Mouse (Mus musculus) intestine, embryonic 16.5 days (tissue): ENCODE data around the gene Cmip. TPM values are rescaled to one million over a fixed set of nuclear protein-coding genes. Genes with fewer than 3 reads are reported as not detected.
A peak's percentile ranks its signal among the peaks of the same experiment; 100 is the strongest.

Source experiments
- ATAC-seq: fragments of 200-750 bp; cut with Nextera tagmentation; 2 replicates; pipeline ENCODE4 v1.8.0; 2017; ENCODE audit warnings: moderate TSS enrichment, moderate library complexity
- H3K27ac ChIP-seq: fragments of 300-500 bp; sonication (generic); 2 replicates; pipeline ENCODE4 v1.5.1; 2014; ENCODE audit warnings: mild to moderate bottlenecking, low read length
- H3K27me3 ChIP-seq: fragments of 300-500 bp; sonication (generic); replicated peaks from 2 replicates; pipeline ENCODE4 v1.6.1; 2014; ENCODE audit warnings: low read length, control low read depth, mixed read lengths; ENCODE audit not compliant: control insufficient read depth, insufficient read depth
- H3K36me3 ChIP-seq: fragments of 300-500 bp; sonication (generic); 2 replicates; pipeline ENCODE4 v1.6.1; 2014; ENCODE audit warnings: low read length, control low read depth; ENCODE audit not compliant: control insufficient read depth, insufficient read depth
- H3K4me1 ChIP-seq: fragments of 300-500 bp; sonication (generic); 2 replicates; pipeline ENCODE4 v1.6.1; 2014; ENCODE audit warnings: low read length, control low read depth, mixed read lengths; ENCODE audit not compliant: control insufficient read depth, insufficient read depth
- H3K4me2 ChIP-seq: fragments of 300-500 bp; sonication (generic); 2 replicates; pipeline ENCODE4 v1.6.1; 2014; ENCODE audit warnings: low read depth, low read length, control low read depth
- H3K4me3 ChIP-seq: fragments of 300-500 bp; sonication (generic); 2 replicates; pipeline ENCODE4 v1.5.1; 2014; ENCODE audit warnings: mild to moderate bottlenecking, low read length
- H3K9ac ChIP-seq: fragments of 300-500 bp; sonication (generic); 2 replicates; pipeline ENCODE4 v1.6.1; 2014; ENCODE audit warnings: low read depth, low read length
- H3K9me3 ChIP-seq: fragments of 300-500 bp; sonication (generic); 2 replicates; pipeline ENCODE4 v1.6.1; 2016; ENCODE audit warnings: low read length, control low read depth; ENCODE audit not compliant: control insufficient read depth
- WGBS: fragments of 180-500 bp; shearing (Covaris S2); extraction: QIAGEN DNeasy Blood & Tissue Kit; methylation state at CpG from one replicate; pipeline ENCODE4 v1.1.7; 2014; 5-methylcytosine and 5-hydroxymethylcytosine counted together
- polyA plus RNA-seq: library from polyadenylated mRNA; unstranded; fragments of >200 nt; fragmentation: Nextera tagmentation; extraction: Ambion mirVana; gene quantifications from 2 replicates; pipeline ENCODE4 v1.2.1, GENCODE M21; 2015

The Cmip gene
- polyA plus RNA-seq = 16.7 and 16.8 TPM in 2 replicates

DNA sequence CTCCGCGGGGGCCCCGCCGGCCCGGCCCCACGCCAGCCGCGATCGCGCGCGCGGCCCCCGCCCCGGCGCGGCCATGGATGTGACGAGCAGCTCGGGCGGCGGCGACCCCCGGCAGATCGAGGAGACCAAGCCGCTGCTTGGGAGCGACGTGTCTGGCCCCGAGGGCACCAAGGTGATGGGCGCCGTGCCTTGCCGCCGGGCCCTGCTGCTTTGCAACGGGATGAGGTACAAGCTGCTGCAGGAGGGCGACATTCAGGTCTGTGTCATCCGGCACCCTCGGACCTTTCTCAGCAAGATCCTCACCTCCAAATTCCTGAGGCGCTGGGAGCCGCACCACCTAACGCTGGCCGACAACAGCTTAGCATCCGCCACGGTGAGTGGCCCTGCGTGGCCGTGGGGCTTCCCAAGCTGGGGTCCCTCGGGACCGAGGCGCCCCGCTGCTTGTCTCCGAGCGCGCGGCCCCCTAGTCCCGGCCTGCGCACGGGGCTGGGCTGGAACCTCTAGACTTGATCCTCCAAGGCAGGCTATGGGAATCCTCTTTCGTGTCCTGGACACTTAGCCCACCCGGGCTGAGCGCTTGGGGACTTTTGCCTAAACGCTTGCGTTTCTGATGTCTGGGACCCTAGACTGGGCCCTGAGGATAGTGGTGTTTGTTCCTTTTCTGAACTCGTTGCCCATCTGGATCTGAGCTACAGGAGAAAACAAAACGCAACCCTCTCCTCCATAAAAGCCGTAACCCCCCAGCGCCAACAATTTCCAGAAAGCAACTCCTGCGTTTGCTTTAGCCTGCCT is at the start of gene Cmip:
Gene Cmip (plus strand): TSS at position 36 of the 792 bp plus-strand sequence.
- no peaks in the 10 kb centered on the region for H3K27me3 ChIP-seq
- peak; percentile 8; the same call in 1 of the 2 replicates for ATAC-seq
- H3K4me2 ChIP-seq = peak within 1 kb of the TSS; percentile 83
- peaks cover 39% of the 10 kb centered on the region for H3K4me1 ChIP-seq
- peak within 1 kb of the TSS; percentile 99 for H3K9ac ChIP-seq
- peak within 1 kb of the TSS; percentile 99 for H3K4me3 ChIP-seq
- peak within 1 kb of the TSS; percentile 93 for H3K27ac ChIP-seq
- no peaks in the 10 kb centered on the region; the same call in none of the 2 replicates for H3K9me3 ChIP-seq
- H3K36me3 ChIP-seq = no peaks in the 10 kb centered on the region
- under 1% methylated on average over 58 of the region's 65 CpGs for WGBS

DNA sequence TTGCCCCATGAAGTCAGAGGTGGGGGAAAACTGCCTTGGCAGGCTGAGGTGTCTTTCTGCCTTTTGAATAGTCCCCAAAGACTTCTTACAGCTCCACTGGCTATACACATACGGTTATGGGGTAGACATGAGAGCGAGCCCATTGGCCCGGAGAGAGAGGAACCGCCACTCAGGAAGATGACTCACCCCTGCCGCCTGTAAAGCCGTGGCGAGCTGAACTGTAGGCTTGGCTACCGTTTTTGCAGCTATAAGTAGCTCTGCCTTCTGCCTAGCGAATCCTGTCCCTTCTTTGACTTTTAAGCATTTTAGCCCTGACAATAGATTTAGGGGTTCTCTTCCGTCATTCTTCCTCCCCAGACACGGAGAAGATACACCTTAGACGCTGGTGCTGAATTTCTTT is 47.7 kb upstream of the Cmip start:
- Histone ChIP-seq H3K4me1 (no peaks in the 10 kb centered on the region), H3K36me3 (0 out of 2 replicates have a peak, but pooled peaks cover 2% of the 10 kb centered on the region), H3K4me2 (no peak overlapping the region), H3K27ac (no peak overlapping the region), H3K9ac (no peak overlapping the region), H3K4me3 (no peak overlapping the region), H3K27me3 (no peaks in the 10 kb centered on the region), H3K9me3 (no peaks in the 10 kb centered on the region)
- WGBS = 91% methylated on average over 12 of the region's 12 CpGs
- ATAC-seq = no peak

DNA sequence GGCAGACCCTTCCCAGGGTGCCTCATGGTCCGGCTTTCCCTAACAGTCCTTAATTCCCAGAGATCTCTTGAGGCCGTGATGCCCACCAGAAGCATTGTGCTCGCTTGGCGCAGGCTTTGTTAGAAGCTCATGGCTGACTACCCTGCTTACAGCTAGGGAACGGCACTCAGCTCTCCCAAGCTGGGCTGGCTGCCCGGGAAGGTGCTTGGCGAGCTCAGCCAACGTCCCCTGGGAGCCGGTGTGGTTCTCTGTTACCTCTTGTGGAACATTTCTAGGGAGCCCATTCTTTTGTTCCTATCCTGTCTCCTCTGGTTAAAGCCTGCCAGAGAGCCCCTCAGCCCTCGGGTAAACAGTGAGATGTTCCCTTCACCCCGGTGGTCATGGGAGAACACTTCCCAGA is 44.8 kb upstream of the Cmip start:
- Histone ChIP-seq H3K4me1 (no peaks in the 10 kb centered on the region), H3K9ac (no peak overlapping the region), H3K4me3 (no peak overlapping the region), H3K4me2 (no peak overlapping the region), H3K27me3 (no peaks in the 10 kb centered on the region), H3K9me3 (no peaks in the 10 kb centered on the region), H3K36me3 (no peaks in the 10 kb centered on the region; the same call in 1 of the 2 replicates), H3K27ac (no peak overlapping the region)
- 86% methylated on average over 11 of the region's 11 CpGs for WGBS
- no peak for ATAC-seq

DNA sequence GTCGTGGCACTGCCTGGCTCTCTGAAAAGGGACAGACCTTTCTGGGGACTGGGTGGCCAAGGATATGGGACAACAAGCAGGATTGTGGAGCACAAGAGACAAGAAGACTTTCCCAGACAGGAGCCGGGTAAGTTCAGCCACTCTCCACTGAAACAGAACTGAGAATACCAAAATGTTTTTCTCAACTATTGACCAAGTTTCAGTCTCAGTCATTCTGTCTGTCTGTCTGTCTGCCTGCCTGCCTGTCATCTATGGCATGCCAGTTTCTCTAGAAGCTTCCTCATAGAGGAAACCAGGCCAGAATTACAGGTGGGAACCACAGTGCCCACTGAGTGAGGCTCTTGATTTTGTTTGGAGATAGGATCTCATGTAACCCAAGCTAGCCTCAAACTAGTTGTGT is 39.1 kb upstream of the Cmip start:
- Histone ChIP-seq H3K4me1 (no peaks in the 10 kb centered on the region), H3K27ac (no peak overlapping the region), H3K9me3 (no peaks in the 10 kb centered on the region), H3K27me3 (no peaks in the 10 kb centered on the region), H3K36me3 (no peaks in the 10 kb centered on the region; the same call in 1 of the 2 replicates), H3K4me2 (no peak overlapping the region), H3K9ac (no peak overlapping the region), H3K4me3 (no peak overlapping the region)
- ATAC-seq = no peak
- 91% methylated on average over 2 of the region's 2 CpGs for WGBS

DNA sequence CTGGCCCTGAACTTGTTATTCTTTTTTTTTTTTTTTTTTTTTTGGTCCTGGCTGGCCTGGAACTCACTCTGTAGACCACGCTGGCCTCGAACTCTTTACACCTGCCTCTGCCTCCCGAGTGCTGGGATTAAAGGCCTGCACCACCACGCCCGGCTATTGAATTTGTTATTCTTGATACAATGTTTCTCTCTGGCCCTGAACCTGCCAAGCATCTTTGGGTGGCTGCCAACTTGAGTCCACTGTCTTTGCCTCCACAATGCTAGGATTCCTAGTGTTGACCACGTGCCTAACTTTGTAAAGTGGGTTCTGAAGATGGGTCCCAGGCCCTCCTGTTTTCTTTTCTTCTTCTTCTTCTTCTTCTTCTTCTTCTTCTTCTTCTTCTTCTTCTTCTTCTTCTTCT is 34.5 kb upstream of the Cmip start:
- Histone ChIP-seq H3K4me1 (no peaks in the 10 kb centered on the region), H3K27ac (no peak overlapping the region), H3K36me3 (no peaks in the 10 kb centered on the region), H3K27me3 (no peaks in the 10 kb centered on the region), H3K9ac (no peak overlapping the region), H3K4me2 (no peak overlapping the region), H3K4me3 (no peak overlapping the region), H3K9me3 (no peaks in the 10 kb centered on the region)
- ATAC-seq = no peak
- WGBS = 76% methylated on average over 6 of the region's 6 CpGs

DNA sequence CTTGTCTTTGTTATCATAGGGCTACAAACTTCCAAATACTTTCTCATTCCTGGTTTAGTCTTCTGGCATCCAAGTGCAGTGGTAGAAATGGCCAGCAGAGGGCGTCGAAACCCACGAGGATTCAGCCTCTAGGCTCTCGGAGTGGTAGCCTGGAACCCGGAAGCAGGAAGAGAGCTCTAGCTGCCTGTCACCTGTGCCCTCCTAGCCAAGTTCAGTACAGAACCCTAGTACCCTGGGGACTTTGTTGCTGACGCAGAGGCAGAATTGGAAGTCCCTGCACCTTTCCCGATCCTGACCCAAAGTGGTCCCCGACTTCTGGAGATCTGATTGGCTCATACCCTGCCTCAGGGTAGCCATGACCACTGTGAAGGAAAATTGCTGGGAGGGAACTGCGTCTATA is 32.2 kb upstream of the Cmip start:
- Histone ChIP-seq H3K9ac (peak overlapping the region; percentile 66), H3K4me1 (no peaks in the 10 kb centered on the region), H3K4me3 (peak overlapping the region; percentile 38), H3K9me3 (no peaks in the 10 kb centered on the region), H3K27me3 (no peaks in the 10 kb centered on the region), H3K27ac (peak overlapping the region; percentile 51), H3K4me2 (peak overlapping the region; percentile 55), H3K36me3 (no peaks in the 10 kb centered on the region)
- ATAC-seq = peak; percentile 94
- WGBS = 11% methylated on average over 9 of the region's 9 CpGs

DNA sequence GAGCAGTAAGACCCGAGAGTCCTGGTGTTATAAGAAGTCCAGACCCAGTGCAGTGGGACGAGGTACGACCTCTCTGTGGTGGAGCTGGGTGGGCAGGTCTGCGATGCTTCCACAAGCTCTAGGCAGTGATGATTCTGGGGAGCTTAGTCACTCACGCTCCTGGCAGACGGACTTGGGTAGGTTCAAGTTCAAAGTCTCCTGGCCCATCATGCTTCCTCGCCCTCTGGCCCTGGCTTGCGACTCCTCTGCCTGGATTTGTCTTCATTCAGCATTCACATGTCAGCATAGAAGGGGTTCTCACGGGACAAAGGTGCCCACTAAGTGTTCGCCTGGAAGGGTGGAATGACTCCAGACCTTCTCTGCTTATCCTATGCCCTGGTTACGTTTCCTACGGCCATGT is 30.6 kb upstream of the Cmip start:
- H3K27ac ChIP-seq = no peak overlapping the region
- no peaks in the 10 kb centered on the region for H3K27me3 ChIP-seq
- no peaks in the 10 kb centered on the region for H3K9me3 ChIP-seq
- no peak for ATAC-seq
- WGBS = 87% methylated on average over 12 of the region's 12 CpGs
- no peak overlapping the region for H3K4me2 ChIP-seq
- no peaks in the 10 kb centered on the region for H3K4me1 ChIP-seq
- no peak overlapping the region for H3K4me3 ChIP-seq
- no peak overlapping the region for H3K9ac ChIP-seq
- no peaks in the 10 kb centered on the region for H3K36me3 ChIP-seq

DNA sequence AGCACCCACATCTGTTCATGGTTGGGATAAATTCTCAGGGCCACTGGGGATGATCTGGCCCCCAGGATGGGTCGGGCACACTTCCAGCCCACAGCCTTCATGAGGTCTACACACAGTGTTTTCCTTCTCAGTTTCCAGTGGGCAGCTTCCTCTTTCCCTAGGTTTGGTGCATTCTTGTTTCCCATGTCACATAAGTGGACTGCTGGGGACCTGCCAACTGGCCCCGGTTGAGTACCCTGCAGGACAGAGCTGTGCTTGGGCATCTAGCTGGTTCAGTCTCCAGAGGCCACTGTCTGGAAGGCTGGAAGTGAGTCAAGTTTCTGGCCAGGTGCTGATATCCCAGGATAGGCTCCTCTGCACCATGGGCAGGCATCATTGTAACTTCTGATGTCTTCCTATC is 29.5 kb upstream of the Cmip start:
- Histone ChIP-seq H3K9ac (no peak overlapping the region), H3K4me3 (no peak overlapping the region), H3K27me3 (no peaks in the 10 kb centered on the region), H3K4me1 (no peaks in the 10 kb centered on the region), H3K36me3 (no peaks in the 10 kb centered on the region), H3K9me3 (no peaks in the 10 kb centered on the region), H3K27ac (no peak overlapping the region), H3K4me2 (no peak overlapping the region)
- 82% methylated on average over 2 of the region's 2 CpGs for WGBS
- ATAC-seq = no peak

DNA sequence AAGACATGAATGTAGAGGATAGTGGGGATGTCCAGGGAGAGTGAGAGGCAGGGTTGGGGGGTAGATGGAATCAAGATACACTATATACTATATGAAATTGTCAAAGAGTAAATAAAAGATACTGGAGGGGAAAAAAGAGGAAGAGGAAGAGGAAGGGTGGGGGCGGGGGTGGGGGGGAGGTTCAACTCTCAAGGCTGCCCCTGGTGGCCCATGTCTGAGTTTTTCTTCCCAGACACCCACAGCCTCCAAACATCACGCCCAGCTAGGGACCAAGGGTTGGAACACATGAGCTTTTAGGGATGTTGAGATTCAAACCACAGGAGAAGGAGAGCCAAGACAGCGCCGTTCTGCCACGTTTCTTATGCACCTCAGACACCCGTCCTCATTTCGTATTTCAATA is 23.7 kb upstream of the Cmip start:
- Histone ChIP-seq H3K36me3 (no peaks in the 10 kb centered on the region), H3K9me3 (no peaks in the 10 kb centered on the region), H3K4me2 (no peak overlapping the region), H3K27ac (no peak overlapping the region), H3K4me1 (no peaks in the 10 kb centered on the region), H3K27me3 (no peaks in the 10 kb centered on the region), H3K9ac (no peak overlapping the region), H3K4me3 (no peak overlapping the region)
- 84% methylated on average over 7 of the region's 7 CpGs for WGBS
- no peak for ATAC-seq
